Mouse (Mus musculus) MN1 (cell line): Measurements from ENCODE around the gene Dnajb14.
"Not testable (repeated sequence)": the region's sequence is repeated elsewhere in the genome, so short reads cannot be mapped to it uniquely, and the experiment has no call there.

ENCODE experiments used
- DNase-seq: peaks from one replicate; pipeline ENCODE4 v3.0.0-alpha.2; 2016; ENCODE audit warnings: low spot score

Gene Dnajb14

DNA sequence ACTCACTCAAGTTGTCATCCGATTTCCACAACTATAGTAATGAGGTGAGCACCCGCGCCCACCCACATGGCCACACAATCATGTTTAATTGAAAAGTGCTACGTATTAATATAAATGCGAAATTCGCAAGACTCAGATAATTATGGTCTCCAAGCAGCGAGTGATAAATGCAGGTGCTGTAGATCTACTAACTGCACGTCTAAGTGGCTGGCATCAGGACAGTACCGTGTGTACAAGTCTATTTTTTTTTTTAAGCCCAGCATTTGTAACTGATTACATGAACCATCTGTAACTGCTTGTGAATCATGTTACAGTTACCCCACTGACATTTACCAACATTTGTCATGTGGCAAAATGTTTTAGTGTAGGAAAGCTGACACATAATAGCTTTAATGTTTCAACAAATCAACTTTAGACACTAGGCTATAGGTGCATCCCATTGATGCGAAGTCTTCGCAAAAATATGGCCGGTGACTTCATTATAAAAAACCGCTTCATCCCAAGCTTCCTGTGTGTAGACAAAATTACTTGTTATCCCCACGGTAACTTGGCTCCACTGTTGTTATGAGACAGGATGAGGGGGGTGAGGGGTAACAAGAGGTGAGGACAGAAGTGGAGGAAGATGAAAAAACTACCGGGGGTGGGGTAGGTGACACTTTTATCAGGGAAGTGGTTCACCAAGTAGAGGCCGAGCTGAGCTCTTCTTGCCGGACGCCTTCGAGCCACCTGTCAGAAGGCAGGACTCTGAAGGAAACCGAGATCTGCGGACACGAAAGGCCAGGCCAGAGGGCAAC, 3.9 kb upstream of the Dnajb14 start:
- no peak for DNase-seq

GRCm38 (mm10) chr3:137864124-137864987, 3.1 kb upstream of the Dnajb14 start, which contains the start of gene H2afz:
Gene H2afz (plus strand): TSS chr3:137864487.
- DNase-seq, result peak; percentile 97

GRCm38 (mm10) chr3:137864988-137865982, 2.2 kb upstream of the Dnajb14 start:
- DNase-seq, result peak; percentile 80

DNA sequence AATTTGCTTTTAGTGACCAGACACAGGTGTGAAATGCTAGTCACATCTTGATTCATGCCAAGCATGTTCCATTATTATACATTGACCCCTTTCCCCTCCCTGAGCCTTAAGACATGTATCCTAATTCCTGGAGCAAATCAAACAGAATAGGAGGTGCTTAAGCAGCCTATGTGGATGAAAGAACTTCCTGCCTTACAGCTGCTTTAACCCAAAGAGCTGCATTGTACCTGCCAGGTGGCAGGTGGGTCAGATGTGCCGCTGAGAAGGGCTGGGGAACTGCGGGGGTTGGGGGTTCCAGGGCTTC, 390 bp upstream of the Dnajb14 start:
- DNase-seq, result peak; percentile 19

GRCm38 (mm10) chr3:137868094-137868913, 829 bp downstream of the Dnajb14 start:
- DNase-seq, result no peak

GRCm38 (mm10) chr3:137869395-137869794, 1.9 kb downstream of the Dnajb14 start:
- no peak for DNase-seq

DNA sequence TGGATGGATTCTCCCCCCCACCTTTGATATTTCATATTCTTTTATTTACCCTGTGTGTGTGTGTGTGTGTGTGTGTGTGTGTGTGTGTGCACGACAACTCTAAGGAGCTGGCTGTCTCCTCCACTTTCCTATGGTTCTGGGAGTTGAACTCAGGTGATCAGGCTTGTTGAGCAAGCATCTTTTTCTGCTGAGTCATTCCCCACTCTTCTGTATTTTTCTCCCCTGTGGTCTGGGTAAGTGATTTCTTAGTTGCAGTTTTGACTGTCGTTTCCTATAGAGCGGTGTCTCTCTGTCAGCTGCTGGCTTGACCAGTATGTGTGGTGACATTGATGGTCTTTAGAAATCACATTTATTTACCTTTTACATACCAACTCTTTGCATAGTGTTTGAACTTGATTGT, 11.8 kb downstream of the Dnajb14 start:
- no peak for DNase-seq

DNA sequence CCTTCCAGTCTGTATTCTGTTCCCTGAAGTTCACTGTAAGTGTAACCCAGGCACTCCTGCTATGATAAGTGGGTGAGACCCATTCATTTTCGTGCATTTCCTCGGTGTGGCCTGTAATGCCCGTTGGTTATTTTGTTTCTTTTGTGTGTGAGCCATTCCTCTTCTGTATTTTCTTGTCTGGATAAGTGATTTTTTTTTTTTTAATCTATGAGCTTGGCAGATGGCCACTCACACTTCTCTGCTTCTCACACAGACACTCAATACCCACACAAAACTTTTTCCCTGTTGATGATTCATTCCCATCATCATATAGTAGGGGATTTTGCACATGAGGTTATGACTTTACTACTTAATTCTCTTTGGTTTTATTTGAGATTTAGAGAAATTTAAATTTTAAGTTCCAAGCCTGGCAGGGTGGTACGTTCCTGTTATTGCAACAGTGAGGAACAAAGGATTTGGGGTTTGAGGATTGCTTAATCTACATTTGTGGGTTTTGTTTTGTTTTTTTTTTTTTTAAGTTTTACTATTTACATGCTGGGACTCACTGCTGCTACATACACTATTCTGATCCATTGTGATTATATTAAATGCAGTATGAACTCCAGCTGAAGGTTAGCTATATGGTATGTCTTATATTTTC, 12.8 kb downstream of the Dnajb14 start:
- no peak for DNase-seq

GRCm38 (mm10) chr3:137881093-137881492, 13.6 kb downstream of the Dnajb14 start:
- no peak for DNase-seq

GRCm38 (mm10) chr3:137887961-137888360, 20.5 kb downstream of the Dnajb14 start:
- no peak for DNase-seq

DNA sequence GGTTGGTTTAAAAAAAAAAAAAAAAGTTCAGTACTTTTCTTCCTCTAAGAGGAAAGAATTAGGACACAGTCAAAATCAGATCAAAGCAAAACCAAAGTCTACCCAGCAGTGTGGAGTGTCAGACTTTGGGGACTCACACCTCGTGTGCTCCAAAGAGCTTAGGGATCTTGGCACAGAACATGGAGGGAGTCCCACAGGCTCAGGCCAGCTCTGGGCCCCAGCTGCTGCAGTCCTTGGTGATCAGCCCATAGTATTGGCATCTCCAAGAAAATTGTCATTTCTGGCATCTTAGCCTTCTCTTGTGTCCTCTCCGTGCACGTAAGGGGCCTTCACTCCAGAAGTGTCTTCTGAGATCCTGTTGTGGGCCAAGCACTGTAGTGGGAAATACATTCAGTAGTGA, 23.6 kb downstream of the Dnajb14 start:
- DNase-seq, result no peak

DNA sequence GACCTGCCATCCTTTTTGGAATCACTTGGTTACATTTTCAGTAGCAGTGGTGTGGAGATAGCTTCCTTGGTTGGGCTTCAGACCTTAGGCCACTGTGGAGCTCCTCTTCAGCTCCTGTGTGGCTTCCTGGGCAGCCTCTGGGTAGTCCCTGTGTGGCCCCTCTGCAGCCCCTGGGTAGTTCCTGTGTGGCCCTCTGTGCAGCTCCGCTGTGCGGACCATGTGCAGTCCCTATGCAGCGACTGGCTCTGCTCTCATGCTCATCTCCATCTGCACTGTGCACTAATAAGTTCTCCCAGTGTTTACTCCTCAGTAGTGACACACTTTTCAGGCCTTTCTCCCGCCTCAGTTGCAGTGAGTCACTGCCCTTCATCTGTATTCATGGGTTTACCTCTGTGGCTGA, 24.6 kb downstream of the Dnajb14 start:
- DNase-seq, result no peak

DNA sequence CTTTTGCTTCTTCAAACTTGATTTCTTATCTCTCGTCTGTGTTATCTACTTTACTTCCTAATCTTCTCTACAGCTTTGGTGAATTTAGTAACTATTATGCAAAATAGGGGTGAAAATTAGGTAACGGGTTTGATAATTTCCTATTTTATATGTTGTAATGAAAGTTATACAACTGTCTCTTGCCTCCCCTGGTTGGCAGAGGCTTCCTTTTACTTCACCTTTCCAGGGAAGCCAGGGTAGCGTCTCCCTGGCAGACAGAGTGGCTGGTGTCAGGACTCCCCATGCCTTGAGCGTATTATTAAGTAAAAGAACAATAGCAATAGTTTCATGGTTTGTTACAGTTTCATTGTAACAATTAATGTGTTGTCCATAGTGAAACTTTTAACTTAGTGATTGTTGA, 26.3 kb downstream of the Dnajb14 start:
- no peak for DNase-seq

- no peak for DNase-seq
Observed at GRCm38 (mm10) chr3:137895196-137895595, 27.7 kb downstream of the Dnajb14 start.

DNA sequence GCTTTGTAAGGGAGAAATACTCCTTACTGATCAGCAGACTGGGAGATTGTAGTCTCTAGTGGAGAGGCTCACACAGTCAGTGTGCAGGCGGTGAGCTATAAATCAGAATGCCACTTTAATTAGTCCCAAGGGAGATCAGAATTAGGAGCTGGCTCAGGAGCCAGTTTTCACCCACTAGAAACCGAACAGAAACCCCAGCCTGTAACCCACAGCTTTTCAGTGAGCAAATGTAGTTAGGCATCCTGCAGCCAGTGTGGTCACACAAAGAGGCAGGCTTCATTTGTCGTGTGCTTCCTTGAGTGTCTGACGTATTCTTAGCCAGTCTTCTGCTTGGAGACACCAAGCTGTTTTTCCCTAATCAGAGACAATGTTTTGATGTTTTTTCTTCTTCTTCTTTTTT, 28.9 kb downstream of the Dnajb14 start:
- no peak for DNase-seq

DNA sequence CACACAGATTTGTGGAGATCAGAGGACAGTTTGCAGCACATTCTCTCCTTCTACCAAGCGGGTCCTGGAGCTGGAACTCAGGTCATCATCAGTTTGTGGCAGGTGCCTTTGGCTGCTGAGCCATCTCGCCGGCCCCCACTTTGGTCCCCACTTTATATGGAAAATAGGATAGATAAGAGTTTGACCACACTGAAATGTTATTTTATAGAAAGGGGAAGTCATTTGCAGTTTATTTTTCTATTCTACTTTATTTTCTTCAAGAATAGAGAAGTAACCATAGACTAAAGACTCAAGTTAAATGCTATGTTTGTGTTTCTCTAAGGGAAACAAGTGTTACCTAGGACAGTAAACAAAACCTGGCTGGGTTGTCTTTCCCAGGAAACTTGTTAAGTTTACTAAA, 29.4 kb downstream of the Dnajb14 start:
- no peak for DNase-seq

DNA sequence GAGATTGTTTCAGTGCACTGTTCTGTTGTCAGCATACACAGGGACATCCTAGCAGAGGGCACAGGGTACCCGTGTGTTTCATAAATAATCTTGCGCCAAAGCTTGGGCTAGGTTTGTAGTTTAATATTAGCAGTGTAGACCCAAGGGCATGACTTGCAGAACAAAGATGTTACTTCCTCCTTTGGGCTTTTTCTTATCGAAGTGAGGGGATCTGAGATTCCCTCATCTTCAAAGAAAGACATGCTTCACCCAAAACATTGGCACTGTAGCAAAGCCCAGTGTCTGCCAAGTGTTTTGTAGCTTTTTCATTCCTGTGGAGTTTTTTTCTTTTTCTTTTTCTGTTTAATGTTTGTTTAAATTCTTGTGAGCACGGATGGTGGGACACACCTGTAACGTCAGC, 30.2 kb downstream of the Dnajb14 start:
- no peak for DNase-seq

GRCm38 (mm10) chr3:137900149-137900548, 32.7 kb downstream of the Dnajb14 start:
- DNase-seq, result no peak

DNA sequence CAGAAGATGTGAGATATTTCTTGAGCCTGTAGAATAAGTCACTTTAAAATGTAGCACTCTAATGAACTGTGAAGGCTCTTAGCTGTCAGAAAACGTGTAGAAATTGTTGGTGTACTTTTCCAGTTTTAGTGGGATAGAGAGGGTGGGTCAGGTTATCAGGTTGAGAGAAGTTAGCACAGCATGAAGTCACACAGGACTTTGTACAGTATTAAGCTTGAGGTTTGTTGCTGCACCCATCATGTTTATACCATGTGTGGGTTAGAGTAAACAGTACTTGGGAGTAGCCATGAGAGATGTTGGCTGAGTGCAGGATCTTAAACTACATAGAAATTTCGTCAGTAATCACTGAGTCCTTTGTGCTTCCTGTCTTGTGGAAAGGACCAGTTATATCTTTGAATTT, 45.6 kb downstream of the Dnajb14 start:
- DNase-seq, result no peak

- DNase-seq, result not testable (repeated sequence)
Observed at GRCm38 (mm10) chr3:137914567-137914966, 47.1 kb downstream of the Dnajb14 start.

- DNase-seq, result no peak
Observed at GRCm38 (mm10) chr3:137917694-137918171, 50.3 kb downstream of the Dnajb14 start.
